Mouse (Mus musculus) cortical plate, adult 2 months (tissue): ENCODE results near the gene Smim24. TPM values are rescaled to one million over a fixed set of nuclear protein-coding genes. Genes with fewer than 3 reads are reported as not detected.

Experiments used
- H3K27ac ChIP-seq: fragments of 200-500 bp; 2 replicates; pipeline ENCODE4 v1.5.1; 2012; ENCODE audit warnings: low read length, control low read depth, inconsistent platforms; ENCODE audit not compliant: insufficient read depth
- H3K4me1 ChIP-seq: fragments of 200-500 bp; 2 replicates; pipeline ENCODE4 v1.6.1; 2011; ENCODE audit warnings: low read length; ENCODE audit not compliant: control insufficient read depth, insufficient read depth
- H3K4me3 ChIP-seq: fragments of 200-500 bp; 2 replicates; pipeline ENCODE4 v1.5.1; 2011; ENCODE audit warnings: mild to moderate bottlenecking, low read length, control low read depth; ENCODE audit not compliant: insufficient read depth
- CTCF ChIP-seq: fragments of 200-500 bp; IDR thresholded peaks from 2 replicates; pipeline ENCODE4 v1.5.1; 2011; ENCODE audit warnings: mild to moderate bottlenecking, control low read depth, low read length; ENCODE audit not compliant: insufficient read depth; ENCODE audit errors: extremely low read depth
- POLR2A ChIP-seq: fragments of 200-500 bp; IDR thresholded peaks from 2 replicates; pipeline ENCODE4 v1.6.1; 2011; ENCODE audit warnings: mild to moderate bottlenecking, low read length, control low read depth; ENCODE audit not compliant: insufficient read depth; ENCODE audit errors: extremely low read depth
- polyA plus RNA-seq: library from polyadenylated mRNA; depleted of rRNA; stranded (reverse); fragments of >200 nt; gene quantifications from 2 replicates; pipeline ENCODE4 v1.2.3, GENCODE M21; 2012

Smim24 gene
- polyA plus RNA-seq, 1 experiment = 2.5 TPM

DNA sequence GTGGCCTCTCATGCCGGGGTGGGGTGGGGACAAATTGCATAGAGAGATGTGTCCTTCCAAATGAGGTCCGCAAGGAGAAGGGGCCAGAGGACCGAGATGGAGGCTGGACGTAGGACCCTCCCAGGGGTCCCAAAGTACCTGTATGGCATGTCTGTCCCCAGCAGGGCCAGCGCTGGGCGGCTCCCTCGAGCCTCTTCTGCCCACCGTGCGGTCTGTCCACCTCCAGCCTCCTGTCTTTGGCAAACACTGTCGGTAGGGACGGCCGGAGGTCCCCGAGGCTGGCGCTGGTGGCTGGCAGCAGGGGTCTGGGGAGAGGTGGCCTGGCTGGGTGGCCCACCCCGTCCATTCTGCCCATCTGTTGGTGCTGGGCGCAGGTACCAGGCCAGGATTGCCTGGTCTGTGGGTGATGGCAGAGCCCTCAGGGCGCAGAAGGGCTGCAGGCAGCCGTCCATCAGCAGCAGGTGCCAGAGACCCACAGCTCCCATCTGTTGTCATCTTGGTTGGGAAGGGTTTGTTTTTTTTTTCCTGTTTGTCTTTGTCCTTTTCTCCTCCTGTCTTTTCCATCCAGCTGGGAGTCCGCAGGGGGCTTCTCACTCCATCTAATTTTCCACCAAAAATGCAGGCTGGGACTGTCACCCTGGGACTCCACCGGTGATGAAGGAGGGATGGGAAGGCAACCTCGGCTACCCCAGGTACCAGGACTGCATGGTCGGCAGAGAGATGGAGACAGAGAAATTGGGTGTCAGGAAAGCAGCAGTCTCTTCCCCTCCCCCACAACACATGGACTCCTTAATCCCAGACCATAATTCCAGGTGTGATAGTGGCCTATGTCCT lies 7.7 kb downstream of the Smim24 start:
- TF ChIP-seq CTCF (no peak), POLR2A (no peak)
- Histone ChIP-seq H3K27ac (no peak overlapping the region), H3K4me3 (no peak overlapping the region), H3K4me1 (0 out of 2 replicates have a peak, but pooled peaks cover 1% of the 10 kb centered on the region)

DNA sequence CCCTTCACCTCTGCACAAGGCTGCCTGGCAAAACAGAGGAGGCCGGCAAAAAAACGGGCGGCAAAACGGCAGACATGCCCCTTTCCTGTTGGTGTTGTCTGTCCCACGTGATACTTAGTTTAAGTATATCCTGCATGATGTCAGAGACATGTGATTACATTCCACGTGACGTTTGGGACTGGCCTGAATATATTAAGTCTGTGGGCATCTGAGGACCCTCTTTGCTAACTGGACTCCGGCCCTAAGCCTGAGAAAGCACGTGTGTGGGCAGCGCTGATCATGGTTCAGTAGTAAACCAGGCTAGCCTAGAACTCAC lies 8.3 kb downstream of the Smim24 start:
- Histone ChIP-seq H3K27ac (0 out of 2 replicates have a peak overlapping the region, but pooled peaks have one; percentile 11), H3K4me3 (no peak overlapping the region), H3K4me1 (0 out of 2 replicates have a peak, but pooled peaks cover 1% of the 10 kb centered on the region)
- TF ChIP-seq POLR2A (no peak), CTCF (no peak)

DNA sequence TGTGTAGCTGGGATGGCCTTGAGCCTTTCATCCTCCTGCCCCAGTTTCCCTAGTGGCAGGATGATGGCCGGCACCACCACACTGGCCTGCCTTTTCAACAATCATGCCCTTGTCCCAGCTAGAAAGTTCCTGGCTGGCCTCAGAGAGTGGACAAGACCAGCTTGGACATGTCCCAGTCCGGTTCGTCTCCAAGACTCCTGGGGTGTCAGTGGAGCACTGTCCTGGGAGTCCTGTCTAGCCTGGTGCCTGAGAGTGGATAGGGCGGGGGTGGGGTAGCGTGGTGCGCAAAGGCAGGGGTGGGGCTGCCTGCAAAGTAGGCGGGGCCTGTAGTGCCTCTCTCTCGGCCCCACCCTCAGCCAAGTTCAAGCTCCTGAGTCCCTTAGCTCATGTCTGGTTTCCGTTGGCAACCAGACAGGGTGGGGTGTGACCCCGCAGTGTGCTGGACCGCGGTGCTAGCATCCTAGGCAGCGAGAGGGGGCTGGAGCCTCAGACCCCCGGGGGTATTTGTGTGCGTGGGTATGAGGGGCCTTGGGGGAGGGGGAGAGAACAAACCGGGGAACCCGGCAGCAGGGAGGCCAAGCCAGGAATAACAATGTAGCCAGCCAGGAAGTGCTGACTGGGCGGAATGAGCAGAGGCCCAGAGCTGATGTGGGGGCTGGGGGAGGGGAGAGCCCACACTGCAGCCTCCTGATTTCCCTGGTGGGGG lies 8.8 kb downstream of the Smim24 start:
- Histone ChIP-seq H3K4me1 (0 out of 2 replicates have a peak, but pooled peaks cover 1% of the 10 kb centered on the region), H3K27ac (peak overlapping the region; percentile 20), H3K4me3 (no peak overlapping the region)
- TF ChIP-seq CTCF (no peak), POLR2A (no peak)

DNA sequence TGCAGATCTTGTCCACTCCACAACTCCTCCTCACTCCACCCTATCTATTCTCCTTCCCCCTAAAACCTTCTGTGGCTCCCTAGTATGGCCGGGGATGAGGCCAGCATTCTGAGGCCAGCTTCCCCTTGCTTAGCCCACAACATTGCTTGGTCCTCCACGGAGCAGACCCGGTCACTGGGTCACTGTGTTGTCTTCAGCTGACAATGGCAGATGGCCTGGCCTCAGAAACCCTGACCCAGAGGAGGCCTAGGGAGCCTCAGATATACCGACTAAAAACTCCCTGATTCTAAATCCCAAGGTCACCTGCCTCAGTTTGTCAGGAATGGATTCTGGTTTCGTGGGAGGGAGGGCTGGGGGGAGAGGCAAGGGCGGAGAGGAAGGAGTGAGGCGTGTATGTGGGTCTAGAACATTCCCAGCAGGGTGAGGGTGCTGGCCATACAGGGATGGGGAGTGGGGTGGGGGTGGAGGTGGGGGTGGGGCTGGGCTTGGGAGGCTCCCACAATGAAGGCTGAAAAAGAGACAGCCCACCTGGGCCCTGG lies 9.4 kb downstream of the Smim24 start:
- no peak overlapping the region for H3K4me3 ChIP-seq
- peak overlapping the region; percentile 20 for H3K27ac ChIP-seq
- H3K4me1 ChIP-seq = peaks cover 1% of the 10 kb centered on the region; the same call in 1 of the 2 replicates
- TF ChIP-seq POLR2A (no peak), CTCF (no peak)

- H3K4me1 ChIP-seq = peaks cover 5% of the 10 kb centered on the region
- H3K4me3 ChIP-seq = no peak overlapping the region
- TF ChIP-seq POLR2A (no peak), CTCF (no peak)
- no peak overlapping the region for H3K27ac ChIP-seq
These were observed 10.7 kb downstream of the Smim24 start for GRCm38 (mm10) chr10:81403511-81403910.

DNA sequence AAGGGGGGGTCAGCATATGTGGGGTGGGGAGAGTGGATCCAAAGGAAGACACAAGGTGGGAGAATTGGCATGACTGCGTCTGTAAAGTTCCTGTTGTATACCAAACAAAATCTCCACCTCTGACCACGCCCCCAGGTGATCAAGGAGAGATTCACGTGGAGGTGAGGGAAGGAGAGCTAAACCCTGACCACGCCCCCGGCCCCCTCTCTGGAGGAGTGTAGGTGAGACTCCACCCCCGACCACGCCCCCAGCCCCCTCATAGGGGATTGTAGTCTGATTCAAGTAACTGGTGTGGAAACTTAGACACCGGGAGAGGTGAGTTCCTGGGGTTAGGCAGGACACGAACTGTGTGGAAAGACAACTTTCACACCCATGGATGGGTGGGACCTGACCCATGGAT lies 11.2 kb downstream of the Smim24 start:
- TF ChIP-seq CTCF (no peak), POLR2A (no peak)
- Histone ChIP-seq H3K27ac (no peak overlapping the region), H3K4me3 (no peak overlapping the region), H3K4me1 (peaks cover 6% of the 10 kb centered on the region)

GRCm38 (mm10) chr10:81404720-81405119 lies 11.9 kb downstream of the Smim24 start:
- H3K4me1 ChIP-seq = peaks cover 6% of the 10 kb centered on the region
- no peak overlapping the region for H3K4me3 ChIP-seq
- H3K27ac ChIP-seq = no peak overlapping the region
- TF ChIP-seq CTCF = no peak

- H3K4me3 ChIP-seq = no peak overlapping the region
- TF ChIP-seq CTCF = peak; percentile 63
- no peak for TF ChIP-seq POLR2A
- H3K4me1 ChIP-seq = peaks cover 7% of the 10 kb centered on the region
- no peak overlapping the region for H3K27ac ChIP-seq
These were observed 12.8 kb downstream of the Smim24 start for GRCm38 (mm10) chr10:81405588-81406201.
